Mouse (Mus musculus): ENCODE results near the gene Cma2.
A peak's percentile ranks its signal among the peaks of the same experiment; 100 is the strongest.
"Not testable (repeated sequence)": the region's sequence is repeated elsewhere in the genome, so short reads cannot be mapped to it uniquely, and the experiment has no call there.

Cma2 gene

GRCm38 (mm10) chr14:55950346-55951030, at the start of gene Cma2:
Gene Cma2 (plus strand): TSS chr14:55950980.
- no peak for DNase-seq (ENCODE audit: low read depth, low spot score)

- DNase-seq (ENCODE audit: low read depth, low spot score), result no peak
Measured at GRCm38 (mm10) chr14:55905518-55905917, 45.3 kb upstream of the Cma2 start.

GRCm38 (mm10) chr14:55913406-55913805, 37.4 kb upstream of the Cma2 start:
- DNase-seq (ENCODE audit: low read depth, low spot score), result no peak

GRCm38 (mm10) chr14:55918240-55919082, 32.3 kb upstream of the Cma2 start:
- peak; percentile 64 for DNase-seq (ENCODE audit: low read depth, low spot score)

GRCm38 (mm10) chr14:55922475-55923232, 28.1 kb upstream of the Cma2 start:
- DNase-seq (ENCODE audit: low read depth, low spot score), result no peak

- DNase-seq (ENCODE audit: low read depth, low spot score), result no peak
Measured at GRCm38 (mm10) chr14:55926847-55927246, 23.9 kb upstream of the Cma2 start.

- DNase-seq (ENCODE audit: low read depth, low spot score), result no peak
Measured at GRCm38 (mm10) chr14:55929263-55929997, 21.4 kb upstream of the Cma2 start.

GRCm38 (mm10) chr14:55933586-55933985, 17.2 kb upstream of the Cma2 start:
- DNase-seq (ENCODE audit: low read depth, low spot score), result no peak

GRCm38 (mm10) chr14:55940070-55940800, 10.5 kb upstream of the Cma2 start:
- DNase-seq (ENCODE audit: low read depth, low spot score), result no peak

GRCm38 (mm10) chr14:55943601-55944000, 7.2 kb upstream of the Cma2 start:
- DNase-seq (ENCODE audit: low read depth, low spot score), result no peak

- DNase-seq (ENCODE audit: low read depth, low spot score), result no peak
Measured at GRCm38 (mm10) chr14:55944575-55944974, 6.2 kb upstream of the Cma2 start, which contains the start of gene Cma1. Gene Cma1 (minus strand): TSS chr14:55944675.

GRCm38 (mm10) chr14:55946269-55946969, 4.4 kb upstream of the Cma2 start:
- no peak for DNase-seq (ENCODE audit: low read depth, low spot score)

- DNase-seq (ENCODE audit: low read depth, low spot score), result no peak
Measured at GRCm38 (mm10) chr14:55963263-55963662, 12.5 kb downstream of the Cma2 start.

- not testable (repeated sequence) for DNase-seq (ENCODE audit: low read depth, low spot score)
Measured at GRCm38 (mm10) chr14:55963900-55964299, 13.1 kb downstream of the Cma2 start.

GRCm38 (mm10) chr14:55987464-55987863, 36.7 kb downstream of the Cma2 start:
- DNase-seq (ENCODE audit: low read depth, low spot score), result not testable (repeated sequence)

- DNase-seq (ENCODE audit: low read depth, low spot score), result no peak
Measured at GRCm38 (mm10) chr14:56013147-56013546, 62.4 kb downstream of the Cma2 start.

- DNase-seq (ENCODE audit: low read depth, low spot score), result no peak
Measured at GRCm38 (mm10) chr14:56013924-56014323, 63.1 kb downstream of the Cma2 start.

- not testable (repeated sequence) for DNase-seq (ENCODE audit: low read depth, low spot score)
Measured at GRCm38 (mm10) chr14:56017671-56018070, 66.9 kb downstream of the Cma2 start, which contains the start of gene Mcpt1. Gene Mcpt1 (plus strand): TSS chr14:56017971.

GRCm38 (mm10) chr14:56019446-56019845, 68.7 kb downstream of the Cma2 start:
- peak; percentile 3 for DNase-seq (ENCODE audit: low read depth, low spot score)

- not testable (repeated sequence) for DNase-seq (ENCODE audit: low read depth, low spot score)
Measured at GRCm38 (mm10) chr14:56021305-56021704, 70.5 kb downstream of the Cma2 start.

All from telencephalon, adult 2 months (tissue).